Mouse (Mus musculus) heart, embryonic 11.5 days (tissue): ENCODE results near the gene Gprasp2. TPM values are rescaled to one million over a fixed set of nuclear protein-coding genes. Genes with fewer than 3 reads are reported as not detected.
"Not testable (repeated sequence)": the region's sequence is repeated elsewhere in the genome, so short reads cannot be mapped to it uniquely, and the experiment has no call there.

Source experiments
- ATAC-seq: fragments of 200-750 bp; cut with Nextera tagmentation; replicated peaks from 2 replicates; pipeline ENCODE4 v1.8.0; 2017; ENCODE audit warnings: moderate library complexity; ENCODE audit not compliant: insufficient number of reproducible peaks, low FRiP score, low TSS enrichment
- H3K27ac ChIP-seq: fragments of 300-500 bp; sonication (generic); 2 replicates; pipeline ENCODE4 v1.5.1; 2014; ENCODE audit warnings: mild to moderate bottlenecking, low read depth, low read length
- H3K27me3 ChIP-seq: fragments of 300-500 bp; sonication (generic); 2 replicates; pipeline ENCODE4 v1.6.1; 2014; ENCODE audit warnings: mild to moderate bottlenecking, low read length, mixed read lengths; ENCODE audit not compliant: control insufficient read depth, insufficient read depth
- H3K36me3 ChIP-seq: fragments of 300-500 bp; sonication (generic); 2 replicates; pipeline ENCODE4 v1.6.1; 2014; ENCODE audit warnings: mild to moderate bottlenecking, low read length, moderate library complexity, mixed read lengths; ENCODE audit not compliant: control insufficient read depth, insufficient read depth
- H3K4me1 ChIP-seq: fragments of 300-500 bp; sonication (generic); 2 replicates; pipeline ENCODE4 v1.6.1; 2014; ENCODE audit warnings: low read length; ENCODE audit not compliant: control insufficient read depth, insufficient read depth
- H3K4me2 ChIP-seq: fragments of 300-500 bp; sonication (generic); 2 replicates; pipeline ENCODE4 v1.6.1; 2014; ENCODE audit warnings: mild to moderate bottlenecking, moderate library complexity
- H3K4me3 ChIP-seq: fragments of 300-500 bp; sonication (generic); 2 replicates; pipeline ENCODE4 v1.5.1; 2014; ENCODE audit warnings: low read depth, low read length
- H3K9ac ChIP-seq: fragments of 300-500 bp; sonication (generic); 2 replicates; pipeline ENCODE4 v1.6.1; 2014; ENCODE audit warnings: mild to moderate bottlenecking, low read depth, low read length, moderate library complexity
- H3K9me3 ChIP-seq: fragments of 300-500 bp; sonication (generic); replicated peaks from 2 replicates; pipeline ENCODE4 v1.6.1; 2016; ENCODE audit warnings: low read length; ENCODE audit not compliant: control insufficient read depth
- WGBS: fragments of 180-500 bp; shearing (Covaris S2); extraction: QIAGEN DNeasy Blood & Tissue Kit; methylation state at CpG from one replicate; pipeline ENCODE4 v1.1.7; 2014; ENCODE audit not compliant: insufficient replicate concordance; 5-methylcytosine and 5-hydroxymethylcytosine counted together
- polyA plus RNA-seq: library from polyadenylated mRNA; unstranded; fragments of >200 nt; fragmentation: Nextera tagmentation; extraction: Ambion mirVana; gene quantifications from 2 replicates; pipeline ENCODE4 v1.2.1, GENCODE M21; 2014

The Gprasp2 gene
- polyA plus RNA-seq, 1 experiment from 2014 or later, result 14.3 TPM

- not testable (repeated sequence) for H3K27ac ChIP-seq, H3K9ac ChIP-seq, ATAC-seq, H3K4me1 ChIP-seq, H3K9me3 ChIP-seq, H3K36me3 ChIP-seq, H3K4me2 ChIP-seq, H3K4me3 ChIP-seq, H3K27me3 ChIP-seq
- 7% methylated on average over 1 of the region's 1 CpGs for WGBS
These were observed 2.9 kb upstream of the Gprasp2 start for GRCm38 (mm10) chrX:135835896-135836295.

DNA sequence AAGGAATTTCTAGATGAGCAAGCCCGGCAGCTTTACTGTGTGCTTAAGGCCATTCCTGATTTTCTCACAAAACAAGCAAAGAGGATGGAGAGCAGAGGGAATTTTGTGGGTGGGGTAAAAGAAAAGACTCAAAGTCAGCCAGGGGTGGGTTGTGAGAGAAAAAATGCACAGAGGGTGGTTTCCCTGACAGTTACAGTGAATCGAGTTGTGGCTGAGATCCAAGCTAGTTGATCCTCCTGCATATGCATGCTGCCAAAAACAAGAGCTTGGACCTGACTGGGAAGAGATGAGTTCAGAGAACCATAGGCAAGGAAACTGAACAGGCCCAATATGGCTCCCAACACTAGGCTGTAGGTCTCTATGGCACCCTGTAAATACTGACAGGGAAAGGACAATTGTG is 938 bp upstream of the Gprasp2 start:
- no peak for ATAC-seq
- WGBS, result 70% methylated on average over 2 of the region's 2 CpGs

GRCm38 (mm10) chrX:135839397-135840391 is 860 bp downstream of the Gprasp2 start:
- Histone ChIP-seq H3K4me3 (peak overlapping the region; percentile 48), H3K9ac (peak overlapping the region; percentile 60), H3K4me2 (peak overlapping the region; percentile 77)
- H3K36me3 ChIP-seq, H3K27me3 ChIP-seq, H3K4me1 ChIP-seq, H3K27ac ChIP-seq, ATAC-seq, H3K9me3 ChIP-seq: not testable (repeated sequence)
- 22% methylated on average over 13 of the region's 17 CpGs for WGBS

More for the DNA sequence above, 938 bp upstream of the Gprasp2 start:
- no peak overlapping the region for H3K4me3 ChIP-seq
- no peaks in the 10 kb centered on the region for H3K4me1 ChIP-seq
- no peak overlapping the region for H3K9ac ChIP-seq
- H3K27me3 ChIP-seq, result no peaks in the 10 kb centered on the region
- no peaks in the 10 kb centered on the region for H3K9me3 ChIP-seq
- no peaks in the 10 kb centered on the region for H3K36me3 ChIP-seq
- H3K4me2 ChIP-seq, result no peak overlapping the region
- no peak overlapping the region for H3K27ac ChIP-seq

DNA sequence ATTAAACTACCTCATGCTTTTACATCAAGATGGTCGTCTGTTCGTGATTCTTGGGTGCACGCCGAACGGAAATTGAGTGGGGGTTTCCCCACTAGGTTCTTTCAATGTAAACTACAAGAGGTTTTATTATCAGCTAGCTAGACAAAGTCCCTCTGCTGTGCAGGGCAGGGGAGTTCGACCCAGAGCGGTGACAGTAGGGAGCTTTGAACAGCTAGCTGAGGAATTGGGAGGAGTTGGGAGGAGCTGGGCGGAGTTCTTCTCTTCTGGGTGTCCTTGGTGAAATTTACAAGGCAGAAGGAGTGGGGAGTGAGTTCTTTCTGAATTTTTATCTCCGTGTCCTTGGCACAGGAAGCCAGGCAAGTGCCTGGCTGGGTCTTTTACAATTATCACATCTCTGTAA is 28.0 kb downstream of the Gprasp2 start:
- H3K9ac ChIP-seq, H3K4me1 ChIP-seq, H3K27ac ChIP-seq, H3K4me2 ChIP-seq, H3K4me3 ChIP-seq, ATAC-seq, H3K27me3 ChIP-seq, H3K36me3 ChIP-seq, H3K9me3 ChIP-seq: not testable (repeated sequence)
- WGBS, result 76% methylated on average over 9 of the region's 9 CpGs

DNA sequence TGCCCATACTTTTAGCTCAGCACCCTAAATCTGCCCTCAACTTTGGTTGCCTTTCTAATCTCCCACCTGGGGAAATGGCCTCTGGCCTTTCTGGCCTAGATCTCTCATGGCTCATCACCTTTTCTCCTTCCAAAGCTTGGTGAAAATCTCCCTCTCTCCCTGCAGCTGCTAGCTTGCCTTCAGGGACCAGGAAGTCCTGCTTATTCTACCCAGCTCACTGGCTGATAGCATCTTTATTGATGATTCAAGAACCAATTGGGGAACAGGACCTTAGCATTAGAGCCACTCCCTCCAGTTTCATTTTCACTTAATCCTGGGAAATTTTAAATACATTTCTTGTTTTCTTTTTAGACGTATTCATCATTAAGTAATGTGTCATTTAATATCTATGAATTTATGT is 37.8 kb downstream of the Gprasp2 start:
- Histone ChIP-seq H3K9ac (no peak overlapping the region), H3K4me3 (no peak overlapping the region), H3K9me3 (no peaks in the 10 kb centered on the region), H3K4me2 (no peak overlapping the region), H3K27ac (no peak overlapping the region), H3K27me3 (no peaks in the 10 kb centered on the region), H3K36me3 (no peaks in the 10 kb centered on the region), H3K4me1 (no peaks in the 10 kb centered on the region)
- WGBS, result 76% methylated on average over 1 of the region's 1 CpGs
- ATAC-seq, result no peak

DNA sequence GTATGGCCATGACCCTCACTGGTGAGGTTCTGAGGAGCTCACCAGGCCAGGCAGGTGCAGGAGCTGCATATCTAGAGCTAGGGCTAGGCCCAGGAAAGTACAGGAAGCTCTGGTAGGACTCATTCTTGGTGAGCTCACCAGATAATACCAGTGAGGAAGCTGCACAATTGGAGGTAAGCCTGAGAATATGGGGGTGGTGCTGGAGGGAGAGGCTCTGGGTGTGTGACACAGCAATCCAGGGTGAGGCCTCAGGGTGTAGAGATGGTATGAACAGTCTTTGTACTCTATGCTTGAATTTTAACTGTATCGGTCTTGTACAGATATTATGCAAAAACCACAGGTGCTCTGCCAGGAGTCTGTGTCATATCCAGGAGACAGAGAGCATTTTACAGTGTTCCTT is 40.8 kb downstream of the Gprasp2 start:
- H3K9me3 ChIP-seq, result no peaks in the 10 kb centered on the region
- H3K4me3 ChIP-seq, result no peak overlapping the region
- H3K4me1 ChIP-seq, result no peaks in the 10 kb centered on the region
- no peak overlapping the region for H3K4me2 ChIP-seq
- no peak for ATAC-seq
- no peaks in the 10 kb centered on the region for H3K36me3 ChIP-seq
- H3K27ac ChIP-seq, result no peak overlapping the region
- H3K27me3 ChIP-seq, result no peaks in the 10 kb centered on the region
- 74% methylated on average over 1 of the region's 1 CpGs for WGBS
- H3K9ac ChIP-seq, result no peak overlapping the region

- WGBS, result 16% methylated on average over 37 of the region's 41 CpGs
- Histone ChIP-seq H3K27ac (peak overlapping the region; percentile 59), H3K4me3 (peak overlapping the region; percentile 65), H3K9ac (peak overlapping the region; percentile 80), H3K36me3 (no peaks in the 10 kb centered on the region), H3K4me2 (peak overlapping the region; percentile 59), H3K4me1 (no peaks in the 10 kb centered on the region), H3K9me3 (no peaks in the 10 kb centered on the region), H3K27me3 (no peaks in the 10 kb centered on the region)
- ATAC-seq, result peak; percentile 93
These were observed 46.8 kb downstream of the Gprasp2 start for GRCm38 (mm10) chrX:135885411-135886233.

DNA sequence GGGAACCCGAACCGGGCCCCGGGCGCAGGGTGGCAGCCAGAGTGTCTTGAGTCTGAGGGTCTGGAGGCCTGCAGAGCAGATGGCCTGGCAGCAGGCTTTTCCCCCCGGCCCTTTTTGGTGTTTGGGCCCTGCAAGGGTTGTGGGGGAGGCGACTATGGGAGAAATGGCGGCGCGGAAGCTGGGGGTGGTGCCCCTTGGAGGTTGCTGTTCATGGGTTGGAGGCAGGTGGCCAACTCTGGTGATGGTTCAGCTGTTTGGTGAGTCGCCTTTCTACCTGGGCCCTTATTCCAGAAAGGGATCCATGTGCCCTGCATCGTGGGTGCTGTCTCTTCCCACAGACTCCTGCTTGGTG is 47.4 kb downstream of the Gprasp2 start:
- WGBS, result 16% methylated on average over 6 of the region's 11 CpGs
- peak overlapping the region; percentile 59 for H3K4me2 ChIP-seq
- no peaks in the 10 kb centered on the region for H3K9me3 ChIP-seq
- peak overlapping the region; percentile 80 for H3K9ac ChIP-seq
- peak overlapping the region; percentile 65 for H3K4me3 ChIP-seq
- no peak for ATAC-seq
- H3K4me1 ChIP-seq, result no peaks in the 10 kb centered on the region
- H3K27ac ChIP-seq, result peak overlapping the region; percentile 59; the same call in 1 of the 2 replicates
- H3K27me3 ChIP-seq, result no peaks in the 10 kb centered on the region
- no peaks in the 10 kb centered on the region for H3K36me3 ChIP-seq
